Mouse (Mus musculus) lung, embryonic 15.5 days (tissue): ENCODE measurements around the gene Fzd10. TPM values are rescaled to one million over a fixed set of nuclear protein-coding genes. Genes with fewer than 3 reads are reported as not detected.
A peak's percentile ranks its signal among the peaks of the same experiment; 100 is the strongest.

Source experiments
- ATAC-seq: fragments of 200-750 bp; cut with Nextera tagmentation; 2 replicates; pipeline ENCODE4 v1.8.0; 2017; ENCODE audit warnings: moderate number of reproducible peaks, borderline replicate concordance; ENCODE audit not compliant: low FRiP score, low TSS enrichment; ENCODE audit errors: extremely low read depth
- H3K27ac ChIP-seq: fragments of 300-500 bp; sonication (generic); 2 replicates; pipeline ENCODE4 v1.5.1; 2015; ENCODE audit warnings: moderate library complexity, mild to moderate bottlenecking, inconsistent platforms
- H3K27me3 ChIP-seq: fragments of 300-500 bp; sonication (generic); 2 replicates; pipeline ENCODE4 v1.6.1; 2015; ENCODE audit warnings: inconsistent platforms
- H3K36me3 ChIP-seq: fragments of 300-500 bp; sonication (generic); 2 replicates; pipeline ENCODE4 v1.6.1; 2015; ENCODE audit warnings: inconsistent platforms
- H3K4me1 ChIP-seq: fragments of 300-500 bp; sonication (generic); 2 replicates; pipeline ENCODE4 v1.6.1; 2015; ENCODE audit warnings: inconsistent platforms
- H3K4me2 ChIP-seq: fragments of 300-500 bp; sonication (generic); 2 replicates; pipeline ENCODE4 v1.6.1; 2015; ENCODE audit warnings: inconsistent platforms, mild to moderate bottlenecking, moderate library complexity
- H3K4me3 ChIP-seq: fragments of 300-500 bp; sonication (generic); 2 replicates; pipeline ENCODE4 v1.5.1; 2015; ENCODE audit warnings: mild to moderate bottlenecking, inconsistent platforms
- H3K9ac ChIP-seq: fragments of 300-500 bp; sonication (generic); 2 replicates; pipeline ENCODE4 v1.6.1; 2015; ENCODE audit warnings: inconsistent platforms
- H3K9me3 ChIP-seq: fragments of 300-500 bp; sonication (generic); 2 replicates; pipeline ENCODE4 v1.6.1; 2016; ENCODE audit warnings: inconsistent platforms
- WGBS: fragments of 180-500 bp; shearing (Covaris S2); methylation state at CpG from one replicate; pipeline ENCODE4 v1.1.7; 2015; 5-methylcytosine and 5-hydroxymethylcytosine counted together
- polyA plus RNA-seq: library from polyadenylated mRNA; unstranded; fragments of >200 nt; fragmentation: Nextera tagmentation; extraction: Ambion mirVana; gene quantifications from 2 replicates; pipeline ENCODE4 v1.2.1, GENCODE M21; 2015

The Fzd10 gene
- polyA plus RNA-seq = 0.98 and 1.0 TPM in 2 replicates

GRCm38 (mm10) chr5:128600072-128601021 is at the start of gene Fzd10:
TSS of gene Fzd10 (plus strand) at chr5:128600844.
- H3K9me3 ChIP-seq = no peaks in the 10 kb centered on the region
- H3K4me2 ChIP-seq = peak within 1 kb of the TSS; percentile 98
- H3K4me1 ChIP-seq = peaks cover 49% of the 10 kb centered on the region
- 0% methylated on average over 60 of the region's 73 CpGs for WGBS
- H3K36me3 ChIP-seq = no peaks in the 10 kb centered on the region
- peak within 1 kb of the TSS; percentile 51 for H3K9ac ChIP-seq
- H3K4me3 ChIP-seq = peak within 1 kb of the TSS; percentile 64
- H3K27me3 ChIP-seq = peaks cover 60% of the 10 kb centered on the region
- peak; percentile 64; the same call in 1 of the 2 replicates for ATAC-seq
- H3K27ac ChIP-seq = peak within 1 kb of the TSS; percentile 25

- Histone ChIP-seq H3K9ac (no peak overlapping the region), H3K9me3 (no peaks in the 10 kb centered on the region; the same call in 1 of the 2 replicates), H3K27me3 (peaks cover 35% of the 10 kb centered on the region), H3K4me2 (peak overlapping the region; percentile 44), H3K4me3 (no peak overlapping the region), H3K27ac (no peak overlapping the region), H3K4me1 (0 out of 2 replicates have a peak, but pooled peaks cover 4% of the 10 kb centered on the region), H3K36me3 (no peaks in the 10 kb centered on the region)
- WGBS = 8% methylated on average over 11 of the region's 11 CpGs
- no peak for ATAC-seq
Observed at GRCm38 (mm10) chr5:128551448-128551847, 49.2 kb upstream of the Fzd10 start.

GRCm38 (mm10) chr5:128552136-128552890 is 48.3 kb upstream of the Fzd10 start:
- Histone ChIP-seq H3K4me3 (peak overlapping the region; percentile 19), H3K9ac (no peak overlapping the region)

GRCm38 (mm10) chr5:128558126-128558525 is 42.5 kb upstream of the Fzd10 start:
- no peak overlapping the region for H3K9ac ChIP-seq
- WGBS = 11% methylated on average over 7 of the region's 7 CpGs
- H3K4me1 ChIP-seq = no peaks in the 10 kb centered on the region
- H3K9me3 ChIP-seq = no peaks in the 10 kb centered on the region
- no peak overlapping the region for H3K27ac ChIP-seq
- H3K36me3 ChIP-seq = no peaks in the 10 kb centered on the region
- H3K4me3 ChIP-seq = no peak overlapping the region
- peaks cover 7% of the 10 kb centered on the region; the same call in 1 of the 2 replicates for H3K27me3 ChIP-seq
- H3K4me2 ChIP-seq = no peak overlapping the region
- ATAC-seq = no peak

More at GRCm38 (mm10) chr5:128552136-128552890, 48.3 kb upstream of the Fzd10 start:
- Histone ChIP-seq H3K27ac (no peak overlapping the region), H3K9me3 (no peaks in the 10 kb centered on the region; the same call in 1 of the 2 replicates), H3K27me3 (peaks cover 35% of the 10 kb centered on the region), H3K4me1 (0 out of 2 replicates have a peak, but pooled peaks cover 4% of the 10 kb centered on the region), H3K4me2 (peak overlapping the region; percentile 44), H3K36me3 (no peaks in the 10 kb centered on the region)
- 12% methylated on average over 28 of the region's 28 CpGs for WGBS
- no peak for ATAC-seq

- H3K9ac ChIP-seq = no peak overlapping the region
- no peak overlapping the region for H3K4me3 ChIP-seq
- no peak for ATAC-seq
- H3K27ac ChIP-seq = no peak overlapping the region
- H3K4me1 ChIP-seq = peaks cover 12% of the 10 kb centered on the region; the same call in 1 of the 2 replicates
- H3K36me3 ChIP-seq = no peaks in the 10 kb centered on the region
- H3K4me2 ChIP-seq = no peak overlapping the region
- no peaks in the 10 kb centered on the region for H3K27me3 ChIP-seq
- no peaks in the 10 kb centered on the region for H3K9me3 ChIP-seq
- WGBS = 31% methylated on average over 6 of the region's 6 CpGs
Observed at GRCm38 (mm10) chr5:128567313-128567712, 33.3 kb upstream of the Fzd10 start.

GRCm38 (mm10) chr5:128568970-128569369 is 31.7 kb upstream of the Fzd10 start:
- no peak for ATAC-seq
- H3K27me3 ChIP-seq = no peaks in the 10 kb centered on the region
- peaks cover 12% of the 10 kb centered on the region; the same call in 1 of the 2 replicates for H3K4me1 ChIP-seq
- no peaks in the 10 kb centered on the region for H3K36me3 ChIP-seq
- no peak overlapping the region for H3K4me3 ChIP-seq
- WGBS = 42% methylated on average over 5 of the region's 5 CpGs
- H3K9ac ChIP-seq = no peak overlapping the region
- H3K4me2 ChIP-seq = no peak overlapping the region
- no peak overlapping the region for H3K27ac ChIP-seq
- no peaks in the 10 kb centered on the region for H3K9me3 ChIP-seq

GRCm38 (mm10) chr5:128570091-128570490 is 30.6 kb upstream of the Fzd10 start:
- 45% methylated on average over 5 of the region's 5 CpGs for WGBS
- H3K27ac ChIP-seq = no peak overlapping the region
- H3K9ac ChIP-seq = no peak overlapping the region
- H3K4me3 ChIP-seq = no peak overlapping the region
- no peaks in the 10 kb centered on the region for H3K36me3 ChIP-seq
- peaks cover 12% of the 10 kb centered on the region; the same call in 1 of the 2 replicates for H3K4me1 ChIP-seq
- H3K27me3 ChIP-seq = no peaks in the 10 kb centered on the region
- no peaks in the 10 kb centered on the region for H3K9me3 ChIP-seq
- no peak overlapping the region for H3K4me2 ChIP-seq
- ATAC-seq = no peak

GRCm38 (mm10) chr5:128570848-128571247 is 29.8 kb upstream of the Fzd10 start:
- 51% methylated on average over 5 of the region's 5 CpGs for WGBS
- ATAC-seq = no peak
- Histone ChIP-seq H3K27me3 (no peaks in the 10 kb centered on the region), H3K9me3 (no peaks in the 10 kb centered on the region), H3K4me2 (no peak overlapping the region), H3K27ac (no peak overlapping the region), H3K4me3 (no peak overlapping the region), H3K9ac (no peak overlapping the region), H3K36me3 (no peaks in the 10 kb centered on the region), H3K4me1 (peaks cover 16% of the 10 kb centered on the region)

- no peak for ATAC-seq
- H3K4me3 ChIP-seq = no peak overlapping the region
- no peak overlapping the region for H3K9ac ChIP-seq
- peaks cover 21% of the 10 kb centered on the region for H3K4me1 ChIP-seq
- H3K4me2 ChIP-seq = no peak overlapping the region
- WGBS = 56% methylated on average over 8 of the region's 8 CpGs
- no peaks in the 10 kb centered on the region for H3K9me3 ChIP-seq
- H3K27me3 ChIP-seq = no peaks in the 10 kb centered on the region
- no peaks in the 10 kb centered on the region for H3K36me3 ChIP-seq
- H3K27ac ChIP-seq = no peak overlapping the region
Observed at GRCm38 (mm10) chr5:128571706-128572105, 28.9 kb upstream of the Fzd10 start.

GRCm38 (mm10) chr5:128575997-128576579 is 24.6 kb upstream of the Fzd10 start:
- Histone ChIP-seq H3K4me3 (no peak overlapping the region), H3K4me2 (no peak overlapping the region), H3K27ac (no peak overlapping the region), H3K9ac (no peak overlapping the region), H3K36me3 (no peaks in the 10 kb centered on the region), H3K27me3 (no peaks in the 10 kb centered on the region), H3K4me1 (peaks cover 11% of the 10 kb centered on the region), H3K9me3 (no peaks in the 10 kb centered on the region)
- WGBS = 41% methylated on average over 9 of the region's 9 CpGs
- no peak for ATAC-seq

- no peak overlapping the region for H3K4me2 ChIP-seq
- H3K27me3 ChIP-seq = no peaks in the 10 kb centered on the region
- 0 out of 2 replicates have a peak, but pooled peaks have one; percentile 48 for ATAC-seq
- no peaks in the 10 kb centered on the region for H3K9me3 ChIP-seq
- H3K9ac ChIP-seq = no peak overlapping the region
- no peak overlapping the region for H3K4me3 ChIP-seq
- peaks cover 9% of the 10 kb centered on the region; the same call in 1 of the 2 replicates for H3K4me1 ChIP-seq
- H3K36me3 ChIP-seq = no peaks in the 10 kb centered on the region
- H3K27ac ChIP-seq = no peak overlapping the region
- WGBS = 30% methylated on average over 9 of the region's 9 CpGs
Observed at GRCm38 (mm10) chr5:128579047-128579650, 21.5 kb upstream of the Fzd10 start.
